Mouse (Mus musculus) G1E (cell line): Measurements from ENCODE around the gene 4933415F23Rik.

Experiments
- CTCF ChIP-seq: IDR thresholded peaks from 2 replicates; pipeline ENCODE4 v1.5.1; 2012; ENCODE audit warnings: low read depth, low read length, inconsistent platforms, mixed read lengths
- GATA1 ChIP-seq: IDR thresholded peaks from 2 replicates; pipeline ENCODE4 v1.6.1; 2012; ENCODE audit warnings: borderline replicate concordance, low read length, inconsistent platforms, mixed read lengths
- POLR2AphosphoS5 ChIP-seq: IDR thresholded peaks from 2 replicates; pipeline ENCODE4 v1.6.1; 2012; ENCODE audit warnings: low read depth, low read length, inconsistent platforms; ENCODE audit not compliant: insufficient replicate concordance

- TF ChIP-seq CTCF (no peak), GATA1 (no peak), POLR2AphosphoS5 (no peak)
Measured at GRCm38 (mm10) chr1:23151722-23152121, 49.7 kb upstream of the 4933415F23Rik start.
